Mouse (Mus musculus): Measurements from ENCODE around the gene Vmn1r5.

GRCm38 (mm10) chr6:57034674-57035073 is 64.6 kb downstream of the Vmn1r5 start:
- TF ChIP-seq GATA1 (IDR thresholded peaks at IDR 0.05; ENCODE audit: low read length) (no peak), TAL1 (IDR thresholded peaks at IDR 0.05; ENCODE audit: low read length) (no peak)
